Mouse (Mus musculus) lung, embryonic 14.5 days (tissue): ENCODE measurements around the gene Cacna1i. TPM values are rescaled to one million over a fixed set of nuclear protein-coding genes. Genes with fewer than 3 reads are reported as not detected.
A peak's percentile ranks its signal among the peaks of the same experiment; 100 is the strongest.

Experiments used
- ATAC-seq: fragments of 200-750 bp; cut with Nextera tagmentation; 2 replicates; pipeline ENCODE4 v1.8.0; 2017; ENCODE audit warnings: mild to moderate bottlenecking, moderate TSS enrichment, moderate library complexity; ENCODE audit not compliant: insufficient read depth
- DNase-seq: peaks from one replicate; pipeline ENCODE4 v3.0.0-alpha.2; 2015
- H3K27ac ChIP-seq: fragments of 300-500 bp; sonication (generic); 2 replicates; pipeline ENCODE4 v1.5.1; 2014; ENCODE audit warnings: low read depth, mild to moderate bottlenecking, moderate library complexity
- H3K27me3 ChIP-seq: fragments of 300-500 bp; sonication (generic); 2 replicates; pipeline ENCODE4 v1.6.1; 2014; ENCODE audit warnings: low read length, control low read depth; ENCODE audit not compliant: insufficient read depth
- H3K36me3 ChIP-seq: fragments of 300-500 bp; sonication (generic); 2 replicates; pipeline ENCODE4 v1.6.1; 2014; ENCODE audit warnings: control low read depth; ENCODE audit not compliant: insufficient read depth
- H3K4me1 ChIP-seq: fragments of 300-500 bp; sonication (generic); 2 replicates; pipeline ENCODE4 v1.6.1; 2014; ENCODE audit warnings: antibody characterized with exemption, control low read depth; ENCODE audit not compliant: insufficient read depth
- H3K4me2 ChIP-seq: fragments of 300-500 bp; sonication (generic); 2 replicates; pipeline ENCODE4 v1.6.1; 2014; ENCODE audit warnings: mild to moderate bottlenecking
- H3K4me3 ChIP-seq: fragments of 300-500 bp; sonication (generic); 2 replicates; pipeline ENCODE4 v1.5.1; 2014; ENCODE audit warnings: low read depth, low read length
- H3K9ac ChIP-seq: fragments of 300-500 bp; sonication (generic); 2 replicates; pipeline ENCODE4 v1.6.1; 2014
- H3K9me3 ChIP-seq: fragments of 300-500 bp; sonication (generic); 2 replicates; pipeline ENCODE4 v1.6.1; 2016; ENCODE audit warnings: low read depth, low read length, control low read depth
- CTCF ChIP-seq: IDR thresholded peaks from 2 replicates; pipeline ENCODE4 v1.5.1; 2016; ENCODE audit warnings: antibody characterized with exemption, low read depth
- WGBS: fragments of 180-500 bp; shearing (Covaris S2); extraction: QIAGEN DNeasy Blood & Tissue Kit; methylation state at CpG from one replicate; pipeline ENCODE4 v1.1.7; 2014; 5-methylcytosine and 5-hydroxymethylcytosine counted together
- polyA plus RNA-seq: library from polyadenylated mRNA; unstranded; fragments of >200 nt; fragmentation: Nextera tagmentation; extraction: Ambion mirVana; gene quantifications from 2 replicates; pipeline ENCODE4 v1.2.1, GENCODE M21; 2014

Cacna1i gene
- polyA plus RNA-seq, 1 experiment from 2014 or later = not detected

GRCm38 (mm10) chr15:80327743-80328540 lies 40.9 kb downstream of the Cacna1i start:
- ATAC-seq (no peak), DNase-seq (no peak)
- no peaks in the 10 kb centered on the region for H3K4me1 ChIP-seq
- H3K9ac ChIP-seq = no peak overlapping the region
- TF ChIP-seq CTCF = no peak
- H3K27me3 ChIP-seq = no peaks in the 10 kb centered on the region
- H3K9me3 ChIP-seq = no peaks in the 10 kb centered on the region
- no peak overlapping the region for H3K27ac ChIP-seq
- H3K4me2 ChIP-seq = no peak overlapping the region
- H3K36me3 ChIP-seq = no peaks in the 10 kb centered on the region
- H3K4me3 ChIP-seq = no peak overlapping the region
- 72% methylated on average over 13 of the region's 13 CpGs for WGBS

GRCm38 (mm10) chr15:80330276-80330675 lies 43.2 kb downstream of the Cacna1i start:
- H3K27ac ChIP-seq = no peak overlapping the region
- no peak overlapping the region for H3K9ac ChIP-seq
- no peak for TF ChIP-seq CTCF
- no peaks in the 10 kb centered on the region for H3K27me3 ChIP-seq
- no peaks in the 10 kb centered on the region for H3K4me1 ChIP-seq
- ATAC-seq = no peak
- DNase-seq = no peak
- H3K9me3 ChIP-seq = no peaks in the 10 kb centered on the region
- WGBS = 59% methylated on average over 3 of the region's 3 CpGs
- H3K4me2 ChIP-seq = no peak overlapping the region
- no peaks in the 10 kb centered on the region for H3K36me3 ChIP-seq
- no peak overlapping the region for H3K4me3 ChIP-seq

GRCm38 (mm10) chr15:80334766-80335165 lies 47.7 kb downstream of the Cacna1i start:
- Histone ChIP-seq H3K36me3 (no peaks in the 10 kb centered on the region), H3K27ac (no peak overlapping the region), H3K4me1 (no peaks in the 10 kb centered on the region), H3K9me3 (no peaks in the 10 kb centered on the region), H3K27me3 (no peaks in the 10 kb centered on the region), H3K4me2 (no peak overlapping the region), H3K4me3 (no peak overlapping the region), H3K9ac (no peak overlapping the region)
- TF ChIP-seq CTCF = no peak
- DNase-seq (no peak), ATAC-seq (no peak)
- WGBS = 73% methylated on average over 10 of the region's 10 CpGs

GRCm38 (mm10) chr15:80335196-80335595 lies 48.2 kb downstream of the Cacna1i start:
- DNase-seq = no peak
- Histone ChIP-seq H3K4me2 (no peak overlapping the region), H3K4me1 (no peaks in the 10 kb centered on the region)

GRCm38 (mm10) chr15:80340348-80340747 lies 53.3 kb downstream of the Cacna1i start:
- peak; percentile 82 for TF ChIP-seq CTCF
- peak; percentile 65 for DNase-seq

More at GRCm38 (mm10) chr15:80335196-80335595, 48.2 kb downstream of the Cacna1i start:
- Histone ChIP-seq H3K9me3 (no peaks in the 10 kb centered on the region), H3K36me3 (no peaks in the 10 kb centered on the region), H3K27ac (no peak overlapping the region), H3K4me3 (no peak overlapping the region), H3K27me3 (no peaks in the 10 kb centered on the region), H3K9ac (no peak overlapping the region)
- no peak for TF ChIP-seq CTCF
- no peak for ATAC-seq
- WGBS = 48% methylated on average over 7 of the region's 7 CpGs

GRCm38 (mm10) chr15:80342394-80342793 lies 55.4 kb downstream of the Cacna1i start:
- WGBS = 56% methylated on average over 4 of the region's 4 CpGs
- Histone ChIP-seq H3K9ac (no peak overlapping the region), H3K27me3 (no peaks in the 10 kb centered on the region), H3K27ac (no peak overlapping the region), H3K36me3 (no peaks in the 10 kb centered on the region), H3K4me2 (no peak overlapping the region), H3K4me1 (no peaks in the 10 kb centered on the region), H3K9me3 (no peaks in the 10 kb centered on the region), H3K4me3 (no peak overlapping the region)
- no peak for ATAC-seq
- TF ChIP-seq CTCF = no peak
- DNase-seq = peak; percentile 11

More at GRCm38 (mm10) chr15:80340348-80340747, 53.3 kb downstream of the Cacna1i start:
- Histone ChIP-seq H3K9ac (no peak overlapping the region), H3K27me3 (no peaks in the 10 kb centered on the region), H3K36me3 (no peaks in the 10 kb centered on the region), H3K4me2 (no peak overlapping the region), H3K4me1 (no peaks in the 10 kb centered on the region), H3K4me3 (no peak overlapping the region), H3K9me3 (no peaks in the 10 kb centered on the region), H3K27ac (no peak overlapping the region)
- WGBS = 80% methylated on average over 2 of the region's 2 CpGs
- no peak for ATAC-seq

GRCm38 (mm10) chr15:80343031-80343430 lies 56.0 kb downstream of the Cacna1i start:
- Histone ChIP-seq H3K4me3 (no peak overlapping the region), H3K36me3 (no peaks in the 10 kb centered on the region), H3K9me3 (no peaks in the 10 kb centered on the region), H3K27me3 (no peaks in the 10 kb centered on the region), H3K4me1 (no peaks in the 10 kb centered on the region), H3K9ac (no peak overlapping the region), H3K27ac (no peak overlapping the region), H3K4me2 (no peak overlapping the region)
- no peak for TF ChIP-seq CTCF
- no peak for ATAC-seq
- peak; percentile 6 for DNase-seq
- 48% methylated on average over 10 of the region's 10 CpGs for WGBS
